Mouse (Mus musculus): ENCODE data around the gene Hist2h2be.
"Not testable (repeated sequence)": the region's sequence is repeated elsewhere in the genome, so short reads cannot be mapped to it uniquely, and the experiment has no call there.

The Hist2h2be gene

GRCm38 (mm10) chr3:96238954-96239793 is 18.3 kb downstream of the Hist2h2be start, which contains the start of gene Hist2h3c2:
Gene Hist2h3c2, minus strand, starts transcription at chr3:96239127.
- peak; percentile 45 for DNase-seq (ENCODE audit: low spot score)

GRCm38 (mm10) chr3:96239949-96240798 is 19.3 kb downstream of the Hist2h2be start, which contains the start of gene Hist2h2aa2:
Gene Hist2h2aa2, minus strand, starts transcription at chr3:96240276.
- peak; percentile 86 for DNase-seq (ENCODE audit: low spot score)

- DNase-seq (ENCODE audit: low spot score) = no peak
Measured at GRCm38 (mm10) chr3:96240799-96241197, 19.9 kb downstream of the Hist2h2be start.

- no peak for DNase-seq (ENCODE audit: low spot score)
Measured at GRCm38 (mm10) chr3:96243921-96244572, 23.1 kb downstream of the Hist2h2be start.

GRCm38 (mm10) chr3:96245003-96245886 is 24.3 kb downstream of the Hist2h2be start, which contains the start of gene Hist2h2aa1:
Gene Hist2h2aa1, plus strand, starts transcription at chr3:96245497.
- peak; percentile 82 for DNase-seq (ENCODE audit: low spot score)

GRCm38 (mm10) chr3:96246018-96246417 is 25.1 kb downstream of the Hist2h2be start:
- not testable (repeated sequence) for DNase-seq (ENCODE audit: low spot score)

GRCm38 (mm10) chr3:96246427-96246856 is 25.5 kb downstream of the Hist2h2be start, which contains the start of gene Hist2h3c1:
Gene Hist2h3c1, plus strand, starts transcription at chr3:96246685.
- DNase-seq (ENCODE audit: low spot score) = not testable (repeated sequence)

GRCm38 (mm10) chr3:96247356-96248140 is 26.6 kb downstream of the Hist2h2be start:
- no peak for DNase-seq (ENCODE audit: low spot score)

- no peak for DNase-seq (ENCODE audit: low spot score)
Measured at GRCm38 (mm10) chr3:96248141-96249033, 27.5 kb downstream of the Hist2h2be start.

GRCm38 (mm10) chr3:96249034-96249345 is 28.1 kb downstream of the Hist2h2be start:
- no peak for DNase-seq (ENCODE audit: low spot score)

GRCm38 (mm10) chr3:96250890-96251289 is 30.0 kb downstream of the Hist2h2be start:
- DNase-seq (ENCODE audit: low spot score) = no peak

- no peak for DNase-seq (ENCODE audit: low spot score)
Measured at GRCm38 (mm10) chr3:96251787-96252186, 30.9 kb downstream of the Hist2h2be start.

- no peak for DNase-seq (ENCODE audit: low spot score)
Measured at GRCm38 (mm10) chr3:96254683-96255355, 33.9 kb downstream of the Hist2h2be start.

GRCm38 (mm10) chr3:96255926-96256593 is 35.1 kb downstream of the Hist2h2be start:
- DNase-seq (ENCODE audit: low spot score) = no peak

- DNase-seq (ENCODE audit: low spot score) = no peak
Measured at GRCm38 (mm10) chr3:96257190-96257589, 36.3 kb downstream of the Hist2h2be start.

GRCm38 (mm10) chr3:96260220-96260619 is 39.3 kb downstream of the Hist2h2be start:
- no peak for DNase-seq (ENCODE audit: low spot score)

GRCm38 (mm10) chr3:96261623-96262022 is 40.7 kb downstream of the Hist2h2be start:
- no peak for DNase-seq (ENCODE audit: low spot score)
